Mouse (Mus musculus) erythroid progenitor cell, adult 5-6 weeks (primary cell): ENCODE results near the gene Fgd6. TPM values are rescaled to one million over a fixed set of nuclear protein-coding genes. Genes with fewer than 3 reads are reported as not detected.

Experiments used
- ATAC-seq: replicated peaks from 2 replicates; pipeline ENCODE4 v1.8.0; 2016; ENCODE audit warnings: moderate number of reproducible peaks, mild to moderate bottlenecking, moderate TSS enrichment, inconsistent platforms; ENCODE audit not compliant: poor library complexity, low FRiP score, severe bottlenecking
- total RNA-seq, 2 experiments: library from RNA; stranded (forward) in 1 of 2; stranded (reverse) in 1 of 2; fragments of 150-400 nt in 1 of 2; fragments of 186-747, 209-891 nt in 1 of 2; gene quantifications; 2 replicates each; pipeline versions ENCODE4 v1.2.3 to v1.2.4; 2015 to 2017; ENCODE audit warnings: low replicate concordance in 2 of 2

The Fgd6 gene
- total RNA-seq, 2 experiments from 2014 or later: 13.0 to 13.7 TPM

DNA sequence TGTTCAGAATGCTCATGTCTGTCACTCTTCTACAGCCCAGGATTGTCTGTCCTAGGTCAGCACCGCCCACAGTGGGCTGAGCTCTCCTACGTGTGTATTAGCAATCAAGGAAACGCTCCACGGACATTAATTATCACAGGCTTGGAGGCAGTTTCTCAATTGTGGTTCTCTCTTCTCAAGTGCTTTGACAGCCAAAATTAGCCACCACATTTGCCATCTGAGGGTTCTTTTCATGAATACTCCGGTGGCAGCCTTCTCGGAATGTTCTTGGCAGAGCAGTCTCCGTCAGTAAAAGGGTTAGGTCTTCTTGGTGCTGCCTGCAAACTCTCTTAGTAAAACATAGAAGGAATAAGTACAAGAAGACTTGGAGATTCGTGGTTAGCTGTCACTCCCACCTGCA lies 50.5 kb downstream of the Fgd6 start:
- ATAC-seq: no peak

- ATAC-seq: no peak
Observed at GRCm38 (mm10) chr10:94087367-94088077, 51.7 kb downstream of the Fgd6 start.

DNA sequence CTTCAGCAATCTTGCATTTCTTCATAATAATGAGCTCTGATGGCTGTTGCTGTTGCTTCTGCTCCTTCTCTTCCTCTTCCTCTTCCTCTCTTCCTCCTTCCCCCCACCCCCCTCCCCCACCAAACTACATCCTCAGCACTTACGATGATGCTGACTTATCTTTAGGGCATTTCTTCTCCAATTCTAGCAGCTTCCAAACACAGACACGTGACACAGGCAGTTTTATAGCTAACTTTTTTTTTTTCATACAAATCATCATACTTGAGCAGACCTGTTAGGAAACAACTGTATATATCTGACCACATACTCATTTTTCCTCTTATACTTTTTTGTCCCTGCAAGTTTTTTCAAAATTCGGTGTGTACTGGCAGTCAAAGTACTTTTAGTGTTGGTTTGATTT lies 54.2 kb downstream of the Fgd6 start:
- no peak for ATAC-seq

DNA sequence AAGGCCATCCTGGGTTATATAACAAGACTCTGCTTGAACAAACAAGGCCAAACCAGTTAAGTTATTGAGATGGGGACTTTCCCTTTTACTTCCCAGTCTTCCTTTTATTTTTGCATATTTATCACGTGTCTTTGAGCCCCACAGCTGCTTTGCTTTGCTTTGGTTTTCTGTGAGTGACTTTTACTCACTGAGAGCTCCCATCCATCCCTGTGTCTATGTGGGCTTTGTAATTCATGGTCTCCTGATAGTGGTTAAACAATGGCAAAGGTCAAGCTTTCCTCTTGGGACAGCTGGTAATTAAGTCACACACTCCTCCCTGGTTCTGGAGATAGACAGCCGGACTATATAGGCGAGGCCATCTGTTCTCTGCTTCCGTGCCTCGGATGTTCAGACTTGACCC lies 57.7 kb downstream of the Fgd6 start:
- no peak for ATAC-seq

DNA sequence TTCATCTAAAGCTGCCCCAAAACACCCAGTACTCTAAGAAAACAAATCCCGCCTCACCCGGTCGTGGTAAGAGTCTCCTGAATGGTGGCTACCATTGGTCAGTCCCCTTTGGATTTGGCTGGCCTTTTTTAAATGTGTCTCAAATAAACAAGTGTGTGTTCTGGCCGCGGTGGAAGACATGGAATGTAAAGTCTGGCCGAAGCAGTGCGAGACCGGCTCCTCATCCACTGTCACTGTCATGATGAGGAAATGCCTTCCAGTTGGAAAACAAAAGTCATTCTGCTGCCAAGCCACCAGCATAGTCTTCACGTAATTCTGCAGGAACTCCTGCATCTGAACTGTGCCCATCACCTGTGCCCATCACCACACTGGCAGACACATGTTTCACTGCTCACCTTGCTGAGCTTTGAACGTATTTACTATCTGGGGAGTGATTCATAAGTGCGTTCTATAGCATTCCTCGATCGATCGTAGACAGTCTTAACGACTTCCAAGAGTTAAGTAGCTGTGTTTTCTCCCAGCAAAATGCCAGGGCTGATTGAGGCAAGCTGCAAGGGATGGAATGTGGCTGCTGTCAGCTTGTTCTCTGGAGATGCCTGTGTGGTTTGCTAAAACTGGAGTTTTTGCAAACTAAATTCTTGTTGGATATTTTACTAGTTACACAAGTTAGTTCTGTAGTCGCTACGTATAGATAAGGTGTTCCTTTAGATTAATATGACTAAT lies 60.1 kb downstream of the Fgd6 start:
- no peak for ATAC-seq

DNA sequence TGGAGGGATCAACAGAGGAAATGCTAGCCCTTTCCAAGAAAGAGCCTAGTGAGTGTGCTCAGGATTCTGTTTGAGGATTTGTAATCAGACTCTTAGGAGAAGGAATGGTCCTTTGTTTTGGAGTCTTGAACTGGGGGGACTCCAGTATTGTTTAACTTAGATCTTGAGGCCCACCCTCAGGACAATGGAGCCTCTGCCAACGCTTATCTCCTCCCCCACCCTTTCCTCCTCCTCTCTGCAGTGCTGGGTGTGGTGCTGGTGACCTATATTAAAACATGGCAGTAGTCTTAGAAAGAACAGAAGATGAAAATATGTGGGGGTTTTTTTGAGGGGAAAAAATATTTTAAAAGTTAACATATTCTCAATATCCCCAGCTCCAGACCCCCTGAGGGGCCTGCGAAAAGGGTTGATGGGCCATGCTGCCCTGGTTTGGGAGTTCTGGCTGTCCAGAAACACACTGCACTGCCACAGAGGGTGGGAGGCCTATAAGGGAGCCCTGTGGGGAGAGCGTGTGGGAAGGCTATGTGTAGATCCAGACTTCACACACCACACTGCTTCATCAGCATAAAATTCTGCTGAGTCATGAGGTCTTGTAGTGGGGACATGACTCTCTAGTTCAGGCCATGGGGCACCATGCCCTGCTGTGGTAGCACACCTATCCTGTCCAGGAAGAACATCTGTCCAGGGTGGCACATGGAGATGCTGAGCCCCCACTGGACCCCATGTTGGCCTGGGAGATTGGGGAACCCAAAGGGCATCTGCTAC lies 61.5 kb downstream of the Fgd6 start:
- peak; percentile 69 for ATAC-seq

DNA sequence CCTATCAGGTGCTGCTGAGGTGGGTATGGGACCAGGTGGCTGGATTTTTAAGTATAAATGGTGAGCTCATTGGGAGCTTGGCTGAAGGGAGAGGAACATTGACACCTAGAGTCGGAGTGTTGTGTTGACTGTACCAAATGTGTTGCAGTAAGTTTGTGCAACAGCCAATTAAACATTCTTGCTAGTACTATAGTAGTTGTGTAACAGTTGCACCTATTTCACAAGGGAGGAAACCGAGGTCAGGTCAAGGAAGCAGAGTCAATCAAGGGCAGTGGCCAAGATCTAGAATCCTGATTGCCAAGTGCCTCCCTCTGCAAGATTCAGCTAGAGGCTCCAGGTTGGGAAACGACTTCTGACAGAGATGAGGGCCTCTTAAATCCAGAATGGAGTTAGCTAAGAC lies 62.3 kb downstream of the Fgd6 start:
- no peak for ATAC-seq

DNA sequence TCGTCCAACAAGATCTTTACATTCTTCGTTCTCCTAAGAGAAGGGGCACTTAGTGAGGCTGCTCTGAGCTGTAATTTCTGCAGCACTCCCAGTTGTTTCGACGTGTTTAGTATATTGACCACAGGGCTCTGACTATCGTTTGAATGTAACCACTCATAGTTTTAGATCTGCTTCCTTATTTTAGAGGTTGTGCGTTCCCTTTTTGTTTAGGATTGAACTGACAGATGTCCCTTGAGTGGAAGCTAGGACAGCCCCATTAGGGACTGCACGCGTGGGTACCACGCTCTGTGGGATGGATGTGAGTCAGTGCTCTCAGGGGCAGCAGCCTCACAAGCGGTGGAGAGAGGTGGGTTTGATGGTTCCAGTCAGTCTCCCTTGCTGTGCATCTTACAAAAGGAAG lies 69.7 kb downstream of the Fgd6 start:
- ATAC-seq: no peak

- no peak for ATAC-seq
Observed at GRCm38 (mm10) chr10:94107168-94107567, 71.4 kb downstream of the Fgd6 start.

GRCm38 (mm10) chr10:94107607-94108006 lies 71.8 kb downstream of the Fgd6 start:
- ATAC-seq: no peak

GRCm38 (mm10) chr10:94108791-94109190 lies 73.0 kb downstream of the Fgd6 start:
- no peak for ATAC-seq

- ATAC-seq: no peak
Observed at GRCm38 (mm10) chr10:94110834-94111754, 75.3 kb downstream of the Fgd6 start.

DNA sequence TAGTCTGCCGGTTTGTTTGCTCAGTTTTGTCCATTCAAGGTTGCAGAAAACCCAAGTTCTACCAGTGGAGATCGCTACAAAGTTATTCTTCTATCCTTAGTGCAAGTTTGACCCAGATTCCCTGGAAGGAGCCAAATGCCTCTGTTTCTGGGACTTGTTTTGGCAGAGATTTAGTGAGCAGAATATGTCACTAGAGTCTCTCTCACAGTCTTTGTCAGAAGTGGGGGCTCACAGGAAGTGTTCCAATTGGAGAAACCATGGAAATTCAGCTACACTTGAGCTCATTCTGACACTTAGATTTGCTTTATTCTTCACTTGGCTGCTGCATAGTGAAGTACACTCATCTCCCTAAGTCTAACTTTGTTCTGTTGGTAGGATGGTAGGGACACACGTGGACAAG lies 76.4 kb downstream of the Fgd6 start:
- ATAC-seq: no peak

GRCm38 (mm10) chr10:94115893-94116599 lies 80.2 kb downstream of the Fgd6 start:
- peak; percentile 82 for ATAC-seq

- no peak for ATAC-seq
Observed at GRCm38 (mm10) chr10:94116781-94117340, 81.1 kb downstream of the Fgd6 start.

- no peak for ATAC-seq
Observed at GRCm38 (mm10) chr10:94117916-94118315, 82.1 kb downstream of the Fgd6 start.

GRCm38 (mm10) chr10:94118993-94119392 lies 83.2 kb downstream of the Fgd6 start:
- no peak for ATAC-seq

GRCm38 (mm10) chr10:94120676-94121075 lies 84.9 kb downstream of the Fgd6 start:
- no peak for ATAC-seq

DNA sequence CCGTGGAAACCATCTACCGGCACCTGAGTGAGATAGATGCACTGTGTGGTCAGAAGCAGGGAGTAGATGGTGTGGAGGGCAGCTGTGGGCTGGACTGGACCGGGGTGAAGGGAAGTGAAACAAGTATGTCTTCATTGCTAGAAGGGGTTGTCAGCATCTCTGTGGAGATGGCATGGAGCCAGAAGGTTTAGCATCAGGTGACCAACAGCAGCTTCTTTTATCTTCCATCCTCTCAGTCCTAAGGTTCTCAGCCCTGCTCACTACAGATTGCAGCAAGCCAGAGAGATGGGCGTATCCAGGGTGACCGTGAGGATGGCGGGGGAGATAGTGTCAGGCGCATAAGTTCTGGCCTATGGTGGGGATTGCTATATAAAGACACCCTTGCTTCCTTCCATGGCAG lies 86.8 kb downstream of the Fgd6 start:
- peak; percentile 90 for ATAC-seq
